In genomic region chr8:80796070-80796469, GRCm38 (mm10) we compare ENCODE assay signal across 27 mouse cellular contexts.
"Had no signal": no experiment of that assay in that cellular context is flagged by ENCODE, and none has a peak within 500 bp of the region (broad histone marks: within the 10 kb centered on the region; RNA-seq: fewer than 3 reads in every experiment).

No protein-coding gene starts in this region.

- DNase-seq: gastrocnemius, adult 2 months; gastrocnemius, postnatal 10 days; gastrocnemius, postnatal 25 days; heart, adult 18-20 months; heart, postnatal 10 days; heart, postnatal 4 days; kidney, adult 18-20 months; kidney, adult 8-10 months; kidney, postnatal 10 days; kidney, postnatal 25 days; kidney, postnatal 4 days; layer of hippocampus, adult 9-11 months; liver; liver, embryonic 13.5 days had no signal

- H3K9ac ChIP-seq: heart, embryonic 12.5 days; hindbrain, embryonic 12.5 days; hindbrain, embryonic 14.5 days; intestine, embryonic 15.5 days; limb, embryonic 12.5 days; liver, embryonic 13.5 days had no signal

- H3K27me3 ChIP-seq: heart, embryonic 12.5 days; hindbrain, embryonic 12.5 days; intestine, embryonic 15.5 days; limb, embryonic 12.5 days; liver, embryonic 13.5 days had no signal

- ATAC-seq: hindbrain, embryonic 16.5 days; inflammation-experienced regulatory T-cells, adult 6 months; intestine, embryonic 15.5 days; intestine, postnatal 0 days had no signal

- H3K4me1 ChIP-seq: intestine, embryonic 15.5 days; limb, embryonic 10.5 days; liver, embryonic 13.5 days had no signal

- H3K9me3 ChIP-seq: heart, embryonic 10.5 days; heart, embryonic 12.5 days; hindbrain, embryonic 12.5 days; intestine, embryonic 15.5 days; limb, embryonic 10.5 days; liver, embryonic 13.5 days had no signal

- H3K36me3 ChIP-seq: hindbrain, embryonic 12.5 days; intestine, embryonic 15.5 days had no signal

- H3K27ac ChIP-seq: heart, embryonic 10.5 days; hindbrain, embryonic 10.5 days; hindbrain, embryonic 12.5 days; hindbrain, embryonic 14.5 days; intestine, embryonic 15.5 days; left cerebral cortex, adult 2 months; limb, embryonic 10.5 days; limb, embryonic 12.5 days; liver, embryonic 13.5 days had no signal

- H3K4me3 ChIP-seq: gastrocnemius, adult 2 months; heart, embryonic 10.5 days; heart, embryonic 12.5 days; hindbrain, embryonic 10.5 days; hindbrain, embryonic 12.5 days; intestine, embryonic 15.5 days; left cerebral cortex, adult 2 months; limb, embryonic 10.5 days; limb, embryonic 12.5 days; liver, embryonic 13.5 days had no signal

- H3K4me2 ChIP-seq: heart, embryonic 12.5 days; hindbrain, embryonic 12.5 days; hindbrain, embryonic 14.5 days; intestine, embryonic 15.5 days; limb, embryonic 12.5 days; liver, embryonic 11.5 days; liver, embryonic 13.5 days had no signal
